Mouse (Mus musculus) heart, postnatal 0 days (tissue): ENCODE data around the gene March10.

Source experiments
- CTCF ChIP-seq: IDR thresholded peaks from 2 replicates; pipeline ENCODE4 v1.5.1; 2016; ENCODE audit warnings: antibody characterized with exemption, control low read depth, low read depth
- EP300 ChIP-seq: IDR thresholded peaks from 2 replicates; pipeline ENCODE4 v1.6.1; 2016; ENCODE audit warnings: antibody characterized with exemption, low read depth

GRCm38 (mm10) chr11:105349780-105350324 lies 106.7 kb downstream of the March10 start:
- no peak for TF ChIP-seq CTCF
- no peak for TF ChIP-seq EP300
